Mouse (Mus musculus) testis, adult 2 months (tissue): ENCODE measurements around the gene Gm20696.

ENCODE experiments used
- CTCF ChIP-seq: fragments of 200-500 bp; IDR thresholded peaks from 2 replicates; pipeline ENCODE4 v1.5.1; 2012; ENCODE audit warnings: low read depth, mild to moderate bottlenecking, inconsistent platforms, low read length, moderate library complexity; ENCODE audit not compliant: control insufficient read depth, insufficient read depth, insufficient replicate concordance
- POLR2A ChIP-seq: fragments of 200-500 bp; IDR thresholded peaks from 2 replicates; pipeline ENCODE4 v1.6.1; 2012; ENCODE audit warnings: low read depth, mild to moderate bottlenecking, inconsistent platforms, low read length, moderate library complexity; ENCODE audit not compliant: control insufficient read depth

- no peak for TF ChIP-seq POLR2A
- TF ChIP-seq CTCF = no peak
These were observed 294.2 kb downstream of the Gm20696 start for GRCm38 (mm10) chr6:99372427-99372826.
